Mouse (Mus musculus): Measurements from ENCODE around the gene Usp20. TPM values are rescaled to one million over a fixed set of nuclear protein-coding genes. Genes with fewer than 3 reads are reported as not detected.

Gene Usp20
- 2.2 and 5.7 TPM in 2 replicates for total RNA-seq (2017)

GRCm38 (mm10) chr2:30981790-30982513 is at the start of gene Usp20, which contains the start of gene BC005624:
TSS of gene Usp20 (plus strand) at chr2:30982279.
TSS of gene BC005624 (minus strand) at chr2:30982201.
- ATAC-seq (replicated peaks; ENCODE audit: low read depth, poor library complexity, severe bottlenecking), result peak; percentile 95

- no peak for ATAC-seq (replicated peaks; ENCODE audit: low read depth, poor library complexity, severe bottlenecking)
These were observed 49.0 kb upstream of the Usp20 start for GRCm38 (mm10) chr2:30933032-30933431.

GRCm38 (mm10) chr2:30933917-30934450 is 48.1 kb upstream of the Usp20 start:
- peak; percentile 75 for ATAC-seq (replicated peaks; ENCODE audit: low read depth, poor library complexity, severe bottlenecking)

GRCm38 (mm10) chr2:30936808-30937207 is 45.3 kb upstream of the Usp20 start:
- no peak for ATAC-seq (replicated peaks; ENCODE audit: low read depth, poor library complexity, severe bottlenecking)

GRCm38 (mm10) chr2:30937731-30938130 is 44.3 kb upstream of the Usp20 start:
- no peak for ATAC-seq (replicated peaks; ENCODE audit: low read depth, poor library complexity, severe bottlenecking)

- no peak for ATAC-seq (replicated peaks; ENCODE audit: low read depth, poor library complexity, severe bottlenecking)
These were observed 43.5 kb upstream of the Usp20 start for GRCm38 (mm10) chr2:30938574-30938991.

- ATAC-seq (replicated peaks; ENCODE audit: low read depth, poor library complexity, severe bottlenecking), result no peak
These were observed 40.5 kb upstream of the Usp20 start for GRCm38 (mm10) chr2:30941586-30941985.

GRCm38 (mm10) chr2:30942116-30942515 is 40.0 kb upstream of the Usp20 start:
- ATAC-seq (replicated peaks; ENCODE audit: low read depth, poor library complexity, severe bottlenecking), result 0 out of 2 replicates have a peak, but pooled peaks have one; percentile 34

- ATAC-seq (replicated peaks; ENCODE audit: low read depth, poor library complexity, severe bottlenecking), result peak; percentile 98
These were observed 39.5 kb upstream of the Usp20 start for GRCm38 (mm10) chr2:30942603-30943011.

GRCm38 (mm10) chr2:30952457-30952823 is 29.6 kb upstream of the Usp20 start:
- no peak for ATAC-seq (replicated peaks; ENCODE audit: low read depth, poor library complexity, severe bottlenecking)

- ATAC-seq (replicated peaks; ENCODE audit: low read depth, poor library complexity, severe bottlenecking), result peak; percentile 96
These were observed 29.1 kb upstream of the Usp20 start, which contains the start of gene Tor1b for GRCm38 (mm10) chr2:30952824-30953490. TSS of gene Tor1b (plus strand) at chr2:30952959.

GRCm38 (mm10) chr2:30954797-30955196 is 27.3 kb upstream of the Usp20 start:
- peak; percentile 48; the same call in 1 of the 2 replicates for ATAC-seq (replicated peaks; ENCODE audit: low read depth, poor library complexity, severe bottlenecking)

GRCm38 (mm10) chr2:30957511-30957910 is 24.6 kb upstream of the Usp20 start:
- ATAC-seq (replicated peaks; ENCODE audit: low read depth, poor library complexity, severe bottlenecking), result no peak

GRCm38 (mm10) chr2:30958726-30959125 is 23.4 kb upstream of the Usp20 start:
- no peak for ATAC-seq (replicated peaks; ENCODE audit: low read depth, poor library complexity, severe bottlenecking)

GRCm38 (mm10) chr2:30959856-30960255 is 22.2 kb upstream of the Usp20 start:
- ATAC-seq (replicated peaks; ENCODE audit: low read depth, poor library complexity, severe bottlenecking), result no peak

GRCm38 (mm10) chr2:30962570-30963254 is 19.4 kb upstream of the Usp20 start:
- ATAC-seq (replicated peaks; ENCODE audit: low read depth, poor library complexity, severe bottlenecking), result no peak

- ATAC-seq (replicated peaks; ENCODE audit: low read depth, poor library complexity, severe bottlenecking), result no peak
These were observed 16.5 kb upstream of the Usp20 start for GRCm38 (mm10) chr2:30965627-30966026.

GRCm38 (mm10) chr2:30966826-30967225 is 15.3 kb upstream of the Usp20 start:
- peak; percentile 45 for ATAC-seq (replicated peaks; ENCODE audit: low read depth, poor library complexity, severe bottlenecking)

- ATAC-seq (replicated peaks; ENCODE audit: low read depth, poor library complexity, severe bottlenecking), result peak; percentile 89
These were observed 14.4 kb upstream of the Usp20 start, which contains the start of gene Tor1a for GRCm38 (mm10) chr2:30967352-30968327. TSS of gene Tor1a (minus strand) at chr2:30967933.
